Mouse (Mus musculus) intestine, postnatal 0 days (tissue): ENCODE data around the gene Pip5k1a. TPM values are rescaled to one million over a fixed set of nuclear protein-coding genes. Genes with fewer than 3 reads are reported as not detected.
"Not testable (repeated sequence)": the region's sequence is repeated elsewhere in the genome, so short reads cannot be mapped to it uniquely, and the experiment has no call there.

Experiments
- ATAC-seq: fragments of 200-750 bp; cut with Nextera tagmentation; 2 replicates; pipeline ENCODE4 v1.8.0; 2017; ENCODE audit warnings: mild to moderate bottlenecking, moderate TSS enrichment, moderate library complexity
- H3K27ac ChIP-seq: fragments of 300-500 bp; sonication (generic); 2 replicates; pipeline ENCODE4 v1.5.1; 2014; ENCODE audit warnings: mild to moderate bottlenecking, low read depth, low read length, moderate library complexity
- H3K27me3 ChIP-seq: fragments of 300-500 bp; sonication (generic); replicated peaks from 2 replicates; pipeline ENCODE4 v1.6.1; 2014; ENCODE audit warnings: low read length, mixed read lengths; ENCODE audit not compliant: control insufficient read depth, insufficient read depth
- H3K36me3 ChIP-seq: fragments of 300-500 bp; sonication (generic); 2 replicates; pipeline ENCODE4 v1.6.1; 2014; ENCODE audit warnings: mild to moderate bottlenecking, moderate library complexity; ENCODE audit not compliant: control insufficient read depth, insufficient read depth
- H3K4me1 ChIP-seq: fragments of 300-500 bp; sonication (generic); replicated peaks from 2 replicates; pipeline ENCODE4 v1.6.1; 2014; ENCODE audit warnings: antibody characterized with exemption, low read length, mixed read lengths; ENCODE audit not compliant: control insufficient read depth, insufficient read depth
- H3K4me2 ChIP-seq: fragments of 300-500 bp; sonication (generic); replicated peaks from 2 replicates; pipeline ENCODE4 v1.6.1; 2014; ENCODE audit warnings: low read depth, mild to moderate bottlenecking, moderate library complexity
- H3K4me3 ChIP-seq: fragments of 300-500 bp; sonication (generic); 2 replicates; pipeline ENCODE4 v1.5.1; 2014; ENCODE audit warnings: low read depth, low read length
- H3K9ac ChIP-seq: fragments of 300-500 bp; sonication (generic); 2 replicates; pipeline ENCODE4 v1.6.1; 2014; ENCODE audit warnings: mild to moderate bottlenecking, low read depth, low read length
- H3K9me3 ChIP-seq: fragments of 300-500 bp; sonication (generic); 2 replicates; pipeline ENCODE4 v1.6.1; 2016; ENCODE audit warnings: mixed run types; ENCODE audit not compliant: control insufficient read depth
- CTCF ChIP-seq: sonication (generic); IDR thresholded peaks from 2 replicates; pipeline ENCODE4 v1.5.1; 2016; ENCODE audit warnings: low read depth, mild to moderate bottlenecking, control low read depth, antibody characterized with exemption, moderate library complexity
- WGBS: fragments of 180-500 bp; shearing (Covaris S2); extraction: QIAGEN DNeasy Blood & Tissue Kit; methylation state at CpG from one replicate; pipeline ENCODE4 v1.1.7; 2014; 5-methylcytosine and 5-hydroxymethylcytosine counted together
- polyA plus RNA-seq: library from polyadenylated mRNA; unstranded; fragments of >200 nt; fragmentation: Nextera tagmentation; extraction: Ambion mirVana; gene quantifications from 2 replicates; pipeline ENCODE4 v1.2.1, GENCODE M21; 2015

Gene Pip5k1a
- polyA plus RNA-seq, 1 experiment from 2014 or later: 13.1 TPM

DNA sequence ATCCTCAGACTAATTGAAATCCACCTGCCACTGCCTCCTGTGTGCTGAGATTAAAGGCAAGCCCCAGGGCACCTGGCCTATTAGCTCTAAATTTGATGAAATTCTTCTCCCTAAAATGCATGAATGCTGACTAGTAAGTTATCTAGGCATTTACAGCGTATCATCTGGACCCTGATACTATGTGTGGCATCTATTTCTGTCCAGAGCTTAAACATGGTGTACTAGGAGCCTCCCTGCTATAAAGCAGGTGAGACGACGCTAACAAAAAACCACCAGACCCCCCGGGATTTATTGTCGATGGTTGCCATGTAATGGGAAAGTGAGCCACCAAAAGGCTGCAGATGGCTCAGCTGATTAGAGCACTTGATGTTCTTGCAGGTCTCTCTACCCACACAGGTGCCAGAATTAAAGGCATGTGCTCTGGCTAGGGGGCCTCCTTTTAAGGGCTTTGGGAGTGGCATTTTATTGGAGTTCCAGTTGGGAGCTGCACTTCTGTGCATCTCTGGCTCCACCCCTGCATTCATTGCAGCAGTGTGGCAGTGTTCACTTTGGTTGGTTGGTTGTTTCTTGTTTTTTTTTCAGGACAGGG, 79.6 kb downstream of the Pip5k1a start:
- Histone ChIP-seq H3K4me2 (peak overlapping the region; percentile 9; the same call in 1 of the 2 replicates), H3K27me3 (no peaks in the 10 kb centered on the region), H3K9me3 (no peaks in the 10 kb centered on the region), H3K4me1 (peaks cover 14% of the 10 kb centered on the region), H3K27ac (no peak overlapping the region), H3K36me3 (peaks cover 14% of the 10 kb centered on the region; the same call in 1 of the 2 replicates), H3K4me3 (no peak overlapping the region), H3K9ac (no peak overlapping the region)
- ATAC-seq: peak; percentile 15; the same call in 1 of the 2 replicates
- TF ChIP-seq CTCF: no peak
- WGBS: 25% methylated on average over 5 of the region's 5 CpGs

DNA sequence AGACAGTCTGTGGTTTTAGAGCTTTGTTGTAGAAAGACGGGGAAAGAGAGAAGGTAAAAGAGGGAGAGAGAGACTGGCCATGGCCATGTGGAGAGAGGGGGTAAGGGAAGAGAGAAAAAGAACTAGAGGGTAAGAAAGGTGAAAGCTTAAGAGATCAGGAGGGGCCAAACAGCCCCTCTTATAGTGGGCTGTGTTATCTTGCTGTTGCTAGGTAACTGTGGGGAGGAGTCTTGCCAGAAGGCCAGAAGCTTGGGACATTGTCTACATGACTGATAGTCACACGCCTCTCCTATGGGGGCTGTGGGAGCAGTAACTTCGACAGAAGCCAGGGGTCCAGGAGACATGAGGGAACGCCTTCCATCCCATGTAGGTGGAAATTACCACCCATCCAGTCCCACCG, 81.5 kb downstream of the Pip5k1a start:
- no peak overlapping the region for H3K4me2 ChIP-seq
- no peak overlapping the region for H3K9ac ChIP-seq
- H3K9me3 ChIP-seq: no peaks in the 10 kb centered on the region
- peaks cover 14% of the 10 kb centered on the region for H3K4me1 ChIP-seq
- no peak overlapping the region for H3K4me3 ChIP-seq
- no peak for TF ChIP-seq CTCF
- WGBS: 38% methylated on average over 5 of the region's 5 CpGs
- ATAC-seq: no peak
- peaks cover under 1% of the 10 kb centered on the region; the same call in 1 of the 2 replicates for H3K36me3 ChIP-seq
- H3K27me3 ChIP-seq: no peaks in the 10 kb centered on the region
- no peak overlapping the region for H3K27ac ChIP-seq

DNA sequence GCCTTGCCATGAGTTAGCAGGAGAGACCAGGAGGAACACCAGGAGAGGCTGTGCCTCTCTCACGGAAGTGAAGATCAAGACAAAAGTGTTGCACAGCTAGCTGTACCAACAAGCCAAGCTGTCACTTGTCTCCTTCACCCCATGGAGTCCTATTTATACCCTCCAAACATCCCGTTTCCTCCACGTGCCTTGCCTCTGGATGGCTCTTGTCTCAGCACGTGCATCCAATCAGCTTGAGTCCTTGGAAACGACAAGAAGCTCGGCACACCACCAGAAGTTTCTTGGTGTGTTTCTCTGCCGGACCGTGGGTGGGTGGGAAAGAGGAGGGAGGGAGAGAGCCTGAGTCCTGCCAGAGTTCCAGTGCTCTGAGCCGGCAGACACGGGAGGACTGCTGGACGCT, 82.2 kb downstream of the Pip5k1a start:
- no peak for ATAC-seq
- 16% methylated on average over 11 of the region's 11 CpGs for WGBS
- Histone ChIP-seq H3K4me2 (peak overlapping the region; percentile 35; the same call in 1 of the 2 replicates), H3K36me3 (no peaks in the 10 kb centered on the region), H3K4me3 (no peak overlapping the region), H3K27me3 (no peaks in the 10 kb centered on the region), H3K9ac (no peak overlapping the region), H3K9me3 (no peaks in the 10 kb centered on the region), H3K4me1 (peaks cover 14% of the 10 kb centered on the region), H3K27ac (no peak overlapping the region)
- TF ChIP-seq CTCF: no peak

DNA sequence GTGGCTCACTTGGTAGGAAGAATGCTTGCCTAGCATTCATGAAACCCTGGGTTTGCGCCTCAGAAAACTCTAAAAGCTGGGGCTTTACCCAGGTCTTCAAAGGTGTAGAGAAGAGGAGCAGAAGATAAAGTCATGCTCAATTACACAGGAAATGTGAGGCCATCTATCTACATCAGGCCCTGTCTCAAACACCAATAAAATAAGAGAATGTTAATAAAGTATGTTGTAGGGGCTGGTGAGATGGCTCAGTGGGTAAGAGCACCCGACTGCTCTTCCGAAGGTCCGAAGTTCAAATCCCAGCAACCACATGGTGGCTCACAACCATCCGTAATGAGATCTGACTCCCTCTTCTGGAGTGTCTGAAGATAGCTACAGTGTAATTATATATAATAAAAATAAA, 85.8 kb downstream of the Pip5k1a start:
- WGBS: 85% methylated on average over 5 of the region's 5 CpGs
- not testable (repeated sequence) for H3K27me3 ChIP-seq, H3K36me3 ChIP-seq, H3K9me3 ChIP-seq, H3K27ac ChIP-seq, H3K4me2 ChIP-seq, H3K4me3 ChIP-seq, H3K4me1 ChIP-seq, H3K9ac ChIP-seq, ATAC-seq

DNA sequence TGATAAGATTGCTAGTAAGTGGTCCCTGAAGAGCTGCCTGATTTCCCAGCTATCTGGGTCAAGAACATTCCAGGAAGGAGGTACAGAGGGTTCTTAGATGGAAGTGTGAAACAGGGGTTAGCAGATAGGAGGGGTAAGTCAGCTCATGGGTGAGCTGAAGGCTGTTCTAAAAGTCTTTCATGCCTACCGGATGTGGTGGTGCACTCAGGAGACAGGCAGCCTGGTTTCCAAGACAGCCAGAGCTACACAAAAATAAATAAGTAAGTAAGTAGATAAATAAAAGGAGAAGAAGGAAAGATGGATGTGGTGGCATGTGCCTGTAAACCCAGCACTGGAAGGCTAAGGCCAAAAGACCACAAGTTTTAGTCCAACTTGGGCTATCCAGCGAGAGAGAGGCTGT, 88.0 kb downstream of the Pip5k1a start:
- H3K27me3 ChIP-seq: no peaks in the 10 kb centered on the region

DNA sequence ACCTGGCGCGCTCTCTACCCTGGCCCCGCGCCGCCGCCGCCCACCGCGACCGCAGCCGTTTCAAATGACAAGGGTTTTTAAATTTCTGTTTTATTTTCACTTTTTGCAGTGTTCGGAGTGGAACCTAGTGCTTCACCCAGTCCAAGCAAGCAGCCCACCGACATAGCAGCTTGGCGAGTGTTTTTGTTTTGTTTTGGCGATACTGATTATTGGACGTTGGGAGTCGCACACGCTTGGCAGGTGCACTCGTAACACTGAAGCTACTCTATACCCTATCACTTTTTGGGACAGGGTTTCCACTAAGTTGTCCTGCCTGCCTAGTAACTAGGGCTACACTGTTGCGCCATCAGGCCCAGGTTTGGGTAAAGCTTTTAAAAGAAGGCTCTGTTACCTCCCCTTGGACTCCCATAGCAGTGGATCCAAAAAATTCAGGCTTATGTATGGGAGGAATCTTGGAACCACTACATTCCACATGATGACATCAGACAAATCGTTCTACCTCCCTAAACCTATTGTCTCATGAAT, 90.1 kb downstream of the Pip5k1a start:
- peak overlapping the region; percentile 71 for H3K4me2 ChIP-seq
- H3K9me3 ChIP-seq: no peaks in the 10 kb centered on the region
- H3K27ac ChIP-seq: peak overlapping the region; percentile 96
- no peak for ATAC-seq
- peak overlapping the region; percentile 64 for H3K9ac ChIP-seq
- H3K36me3 ChIP-seq: peaks cover 4% of the 10 kb centered on the region; the same call in 1 of the 2 replicates
- peak overlapping the region; percentile 90 for H3K4me3 ChIP-seq
- WGBS: 3% methylated on average over 21 of the region's 21 CpGs
- no peaks in the 10 kb centered on the region for H3K27me3 ChIP-seq
- no peak; the same call in 1 of the 2 replicates for TF ChIP-seq CTCF
- peaks cover 4% of the 10 kb centered on the region; the same call in 1 of the 2 replicates for H3K4me1 ChIP-seq

More for the DNA sequence above, 88.0 kb downstream of the Pip5k1a start:
- TF ChIP-seq CTCF: no peak
- WGBS: 84% methylated on average over 2 of the region's 2 CpGs
- ATAC-seq: no peak
- H3K9ac ChIP-seq: no peak overlapping the region
- no peak overlapping the region for H3K4me3 ChIP-seq
- H3K27ac ChIP-seq: no peak overlapping the region
- no peaks in the 10 kb centered on the region for H3K36me3 ChIP-seq
- no peaks in the 10 kb centered on the region for H3K9me3 ChIP-seq
- peaks cover 4% of the 10 kb centered on the region; the same call in 1 of the 2 replicates for H3K4me1 ChIP-seq
- H3K4me2 ChIP-seq: no peak overlapping the region
